Mouse (Mus musculus): Measurements from ENCODE around the gene Fbxw20.
"Not testable (repeated sequence)": the region's sequence is repeated elsewhere in the genome, so short reads cannot be mapped to it uniquely, and the experiment has no call there.

Gene Fbxw20

GRCm38 (mm10) chr9:109234654-109235053 is at the start of gene Fbxw20:
TSS of gene Fbxw20 (minus strand) at chr9:109234754.
- in situ Hi-C loops (cut with MboI, MseI), result no loop called here

DNA sequence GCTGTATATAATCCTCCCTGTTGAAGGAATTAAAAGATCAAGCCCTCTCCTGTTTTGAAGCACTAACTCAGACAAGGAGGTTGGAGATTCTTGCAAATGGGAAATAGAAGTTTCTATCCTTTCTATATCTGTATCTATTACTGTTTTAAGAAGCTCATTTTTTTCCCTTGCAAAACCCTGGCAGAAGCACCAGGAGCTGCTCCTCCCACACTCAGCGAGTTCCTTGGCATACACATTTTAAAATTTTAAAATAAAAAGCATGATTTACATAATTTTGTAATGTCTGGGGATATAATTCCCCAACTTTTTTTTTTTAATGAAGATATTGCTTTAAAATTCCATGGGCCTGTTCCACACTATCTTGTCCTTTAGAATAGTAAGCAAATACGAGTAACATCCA is 28.5 kb upstream of the Fbxw20 start:
- in situ Hi-C loops (cut with MboI, MseI), result no loop called here

DNA sequence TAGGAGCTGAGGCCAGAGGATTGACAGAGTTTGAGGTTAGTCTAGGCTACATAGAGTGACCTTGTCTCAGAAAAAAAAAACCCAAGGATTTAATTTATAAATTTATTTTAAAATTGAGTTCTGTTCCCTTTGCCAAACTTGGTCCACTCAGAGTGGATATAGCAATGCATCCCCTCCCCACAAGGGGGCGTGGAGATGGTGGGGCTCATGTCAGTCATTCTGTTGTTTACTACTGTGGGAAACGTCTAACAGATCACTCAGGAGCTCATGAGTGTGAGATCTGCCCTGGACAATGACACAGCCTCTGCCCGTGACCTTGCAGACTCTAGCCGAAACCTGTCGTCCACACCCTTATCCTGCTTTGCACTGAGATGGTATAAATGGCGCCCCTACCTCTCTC is 16.1 kb downstream of the Fbxw20 start:
- in situ Hi-C loops (cut with MboI, MseI), result no loop called here

DNA sequence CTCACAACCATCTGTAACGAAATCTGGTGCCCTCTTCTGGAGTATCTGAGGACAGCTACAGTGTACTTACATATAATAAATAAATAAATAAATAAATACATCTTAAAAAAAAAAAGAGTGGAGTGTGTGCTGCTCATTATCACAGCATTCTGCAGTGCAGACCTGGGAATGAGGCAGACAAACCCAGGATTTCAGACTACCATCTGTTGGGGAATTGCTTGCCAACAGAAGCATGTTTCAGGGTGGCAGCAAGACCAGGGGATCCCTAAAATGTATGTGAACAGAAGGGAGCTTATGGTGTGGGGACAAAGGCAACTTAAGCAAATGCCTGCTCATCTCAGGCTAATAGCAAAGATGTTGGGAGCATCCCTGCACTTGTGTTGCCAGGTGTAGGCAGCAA is 33.2 kb downstream of the Fbxw20 start:
- in situ Hi-C loops (cut with MboI, MseI), result not testable (repeated sequence)

- in situ Hi-C loops (cut with MboI, MseI), result no loop called here
Observed at GRCm38 (mm10) chr9:109200349-109200748, 34.2 kb downstream of the Fbxw20 start.

GRCm38 (mm10) chr9:109199353-109199752 is 35.2 kb downstream of the Fbxw20 start:
- in situ Hi-C loops (cut with MboI, MseI), result no loop called here

GRCm38 (mm10) chr9:109195875-109196274 is 38.7 kb downstream of the Fbxw20 start, which contains the start of gene Fbxw13:
TSS of gene Fbxw13 (minus strand) at chr9:109195975.
- in situ Hi-C loops (cut with MboI, MseI), result not testable (repeated sequence)

DNA sequence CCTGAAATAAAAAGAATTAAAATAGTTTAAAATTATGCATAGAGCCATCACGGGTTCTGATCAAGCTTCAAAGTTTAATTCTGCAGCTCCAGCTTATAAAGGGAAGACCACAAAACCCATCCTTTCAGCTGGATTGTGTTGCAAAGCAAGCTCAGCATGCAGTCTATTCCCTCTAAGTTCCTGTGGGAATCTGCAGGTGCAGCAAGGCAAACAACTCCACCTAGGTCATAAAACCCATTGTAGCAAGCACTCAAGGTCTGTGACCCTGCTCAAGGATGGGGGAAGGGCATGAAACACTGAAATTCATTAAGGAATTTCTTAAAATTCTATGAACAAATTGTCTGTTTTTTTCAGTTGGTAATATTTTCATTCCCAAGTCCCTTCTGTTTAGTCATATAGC is 57.3 kb downstream of the Fbxw20 start:
- in situ Hi-C loops (cut with MboI, MseI), result no loop called here

DNA sequence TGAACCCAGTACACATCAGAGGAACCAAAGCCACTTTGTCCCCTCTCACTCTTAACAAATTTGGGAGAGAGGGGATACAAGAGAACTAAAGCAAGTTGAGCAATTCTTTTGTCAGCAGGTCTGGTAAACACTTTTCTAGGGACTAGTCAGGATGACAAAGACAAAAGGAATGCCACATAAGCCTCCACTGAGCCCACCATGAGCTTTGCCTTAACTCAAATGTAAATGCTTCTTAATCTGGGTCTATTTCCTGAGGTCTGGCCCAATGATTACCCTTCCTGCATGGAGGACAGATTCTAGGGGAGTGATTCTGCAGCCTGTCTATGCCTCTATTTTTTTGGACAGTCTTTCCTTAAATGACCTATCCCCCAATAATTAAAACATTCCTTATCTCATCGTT is 58.3 kb downstream of the Fbxw20 start:
- in situ Hi-C loops (cut with MboI, MseI), result no loop called here

All from regulatory T cell (primary cell).